Mouse (Mus musculus) left cerebral cortex, postnatal 14 days (tissue): Measurements from ENCODE around the gene Neurog1. TPM values are rescaled to one million over a fixed set of nuclear protein-coding genes. Genes with fewer than 3 reads are reported as not detected.
A peak's percentile ranks its signal among the peaks of the same experiment; 100 is the strongest.

ENCODE experiments used
- DNase-seq, 2 experiments: peaks; one replicate each; pipeline ENCODE4 v3.0.0; 2021 to 2022; ENCODE audit warnings: low spot score in 2 of 2, mixed read lengths in 1 of 2
- intact Hi-C: fragments of 180-260 bp; cut with DNase I; formaldehyde crosslinking; loops from one replicate; pipeline ENCODE4 v1.15.1; 2025
- total RNA-seq, 2 experiments: library from RNA; stranded (reverse); gene quantifications; 2 replicates each; pipeline ENCODE4 v1.2.3; 2021

Neurog1 gene
- total RNA-seq, 2 experiments from 2014 or later, result not detected

GRCm38 (mm10) chr13:56226175-56226954, 25.6 kb downstream of the Neurog1 start:
- intact Hi-C loops, result no loop called here

GRCm38 (mm10) chr13:56223625-56224024, 28.3 kb downstream of the Neurog1 start:
- DNase-seq, result no peak
- intact Hi-C loops, result no loop called here

More at GRCm38 (mm10) chr13:56226175-56226954, 25.6 kb downstream of the Neurog1 start:
- DNase-seq, result peak; percentile 68 to 69

- intact Hi-C loops, result no loop called here
- no peak for DNase-seq
These were observed 29.1 kb downstream of the Neurog1 start for GRCm38 (mm10) chr13:56222849-56223246.

GRCm38 (mm10) chr13:56221995-56222848, 29.7 kb downstream of the Neurog1 start:
- intact Hi-C loops, result no loop called here
- DNase-seq, result peak; percentile 30 to 48

GRCm38 (mm10) chr13:56221129-56221910, 30.6 kb downstream of the Neurog1 start:
- peak; percentile 12 to 38 for DNase-seq
- intact Hi-C loops, result no loop called here

GRCm38 (mm10) chr13:56219254-56219653, 32.7 kb downstream of the Neurog1 start:
- no peak for DNase-seq
- intact Hi-C loops, result no loop called here

GRCm38 (mm10) chr13:56216090-56216489, 35.9 kb downstream of the Neurog1 start:
- intact Hi-C loops, result no loop called here
- no peak for DNase-seq

- no peak for DNase-seq
- intact Hi-C loops, result no loop called here
These were observed 37.3 kb downstream of the Neurog1 start for GRCm38 (mm10) chr13:56214633-56215032.

GRCm38 (mm10) chr13:56209067-56209411, 42.9 kb downstream of the Neurog1 start:
- no peak for DNase-seq
- intact Hi-C loops, result no loop called here

GRCm38 (mm10) chr13:56208225-56209066, 43.5 kb downstream of the Neurog1 start:
- intact Hi-C loops, result no loop called here
- no peak for DNase-seq

Other genes with a start within 250 kb of the Neurog1 start
- 100 to 1,000 TPM in 1 of 2 experiments, 10 to 100 TPM in 1; 97.2 to 108 TPM for gene H2afy, start 115.8 kb downstream of the Neurog1 start, total RNA-seq
- gene Tifab, start 73.3 kb downstream of the Neurog1 start, total RNA-seq, result 1 to 10 TPM; 1.5 to 1.8 TPM
- 100 to 1,000 TPM; 125 to 136 TPM for gene Cxcl14, start 44.4 kb upstream of the Neurog1 start, total RNA-seq
- gene Gm3045, start 174.4 kb upstream of the Neurog1 start, total RNA-seq, result not detected
- under 1 TPM; 0.08 to 0.13 TPM for gene Slc25a48, start 186.2 kb upstream of the Neurog1 start, total RNA-seq
- not detected for gene Il9, start 230.1 kb upstream of the Neurog1 start, total RNA-seq